Mouse (Mus musculus) bone marrow macrophage, adult 2 months (primary cell): ENCODE data around the gene Atp6v0a1.

Experiments used
- CTCF ChIP-seq: IDR thresholded peaks from 2 replicates; pipeline ENCODE4 v1.5.1; 2012; ENCODE audit warnings: low read depth, mild to moderate bottlenecking, low read length, moderate library complexity
- POLR2A ChIP-seq: IDR thresholded peaks from 2 replicates; pipeline ENCODE4 v1.6.1; 2012; ENCODE audit warnings: mild to moderate bottlenecking, low read depth, low read length, borderline replicate concordance

GRCm38 (mm10) chr11:101064462-101064861 is 55.2 kb downstream of the Atp6v0a1 start:
- no peak for TF ChIP-seq CTCF
- no peak for TF ChIP-seq POLR2A
